Mouse (Mus musculus) midbrain, embryonic 16.5 days (tissue): ENCODE data around the gene Dnmt3a. TPM values are rescaled to one million over a fixed set of nuclear protein-coding genes. Genes with fewer than 3 reads are reported as not detected.
"Not testable (repeated sequence)": the region's sequence is repeated elsewhere in the genome, so short reads cannot be mapped to it uniquely, and the experiment has no call there.

Experiments
- ATAC-seq: fragments of 200-750 bp; cut with Nextera tagmentation; 2 replicates; pipeline ENCODE4 v1.8.0; 2017; ENCODE audit warnings: moderate TSS enrichment
- H3K27ac ChIP-seq: fragments of 300-500 bp; sonication (generic); 2 replicates; pipeline ENCODE4 v1.5.1; 2014; ENCODE audit warnings: mild to moderate bottlenecking, low read length, mixed read lengths
- H3K27me3 ChIP-seq: fragments of 300-500 bp; sonication (generic); 2 replicates; pipeline ENCODE4 v1.6.1; 2014; ENCODE audit warnings: low read depth, low read length, mixed read lengths; ENCODE audit not compliant: control insufficient read depth, insufficient read depth
- H3K36me3 ChIP-seq: fragments of 300-500 bp; sonication (generic); 2 replicates; pipeline ENCODE4 v1.6.1; 2014; ENCODE audit warnings: mild to moderate bottlenecking, low read length, moderate library complexity, mixed read lengths; ENCODE audit not compliant: control insufficient read depth, insufficient read depth
- H3K4me1 ChIP-seq: fragments of 300-500 bp; sonication (generic); 2 replicates; pipeline ENCODE4 v1.6.1; 2014; ENCODE audit warnings: mild to moderate bottlenecking, low read length, mixed read lengths; ENCODE audit not compliant: control insufficient read depth, insufficient read depth
- H3K4me2 ChIP-seq: fragments of 300-500 bp; sonication (generic); 2 replicates; pipeline ENCODE4 v1.6.1; 2014; ENCODE audit warnings: mild to moderate bottlenecking, low read length, mixed read lengths
- H3K4me3 ChIP-seq: fragments of 300-500 bp; sonication (generic); 2 replicates; pipeline ENCODE4 v1.5.1; 2014; ENCODE audit warnings: low read depth, mild to moderate bottlenecking, low read length, moderate library complexity, mixed read lengths
- H3K9ac ChIP-seq: fragments of 300-500 bp; sonication (generic); 2 replicates; pipeline ENCODE4 v1.6.1; 2014; ENCODE audit warnings: low read depth, low read length, mixed read lengths
- H3K9me3 ChIP-seq: fragments of 300-500 bp; sonication (generic); replicated peaks from 2 replicates; pipeline ENCODE4 v1.6.1; 2014; ENCODE audit warnings: mild to moderate bottlenecking, low read length, mixed read lengths; ENCODE audit not compliant: control insufficient read depth, poor library complexity, severe bottlenecking
- WGBS: fragments of 180-500 bp; shearing (Covaris S2); extraction: QIAGEN DNeasy Blood & Tissue Kit; methylation state at CpG from one replicate; pipeline ENCODE4 v1.1.7; 2014; 5-methylcytosine and 5-hydroxymethylcytosine counted together
- polyA plus RNA-seq: library from polyadenylated mRNA; unstranded; fragments of >200 nt; fragmentation: Nextera tagmentation; extraction: Ambion mirVana; gene quantifications from 2 replicates; pipeline ENCODE4 v1.2.1, GENCODE M21; 2015

The Dnmt3a gene
- polyA plus RNA-seq, 1 experiment from 2014 or later, result 112 TPM

GRCm38 (mm10) chr12:3930090-3930865, 124.5 kb downstream of the Dnmt3a start:
- H3K36me3 ChIP-seq, ATAC-seq, H3K4me3 ChIP-seq, H3K27ac ChIP-seq, H3K9ac ChIP-seq, H3K4me2 ChIP-seq, H3K9me3 ChIP-seq, H3K27me3 ChIP-seq, H3K4me1 ChIP-seq: not testable (repeated sequence)
- 94% methylated on average over 32 of the region's 47 CpGs for WGBS

GRCm38 (mm10) chr12:3942026-3942425, 136.2 kb downstream of the Dnmt3a start:
- ATAC-seq, result peak; percentile 51; the same call in 1 of the 2 replicates
- Histone ChIP-seq H3K9ac (no peak overlapping the region; the same call in 1 of the 2 replicates), H3K9me3 (no peaks in the 10 kb centered on the region), H3K4me2 (no peak overlapping the region), H3K27ac (no peak overlapping the region), H3K4me3 (no peak overlapping the region), H3K36me3 (no peaks in the 10 kb centered on the region), H3K27me3 (no peaks in the 10 kb centered on the region), H3K4me1 (no peaks in the 10 kb centered on the region; the same call in 1 of the 2 replicates)
- WGBS, result 6% methylated on average over 11 of the region's 11 CpGs

- Histone ChIP-seq H3K4me2 (no peak overlapping the region), H3K27ac (no peak overlapping the region), H3K9me3 (no peaks in the 10 kb centered on the region), H3K4me3 (no peak overlapping the region), H3K36me3 (no peaks in the 10 kb centered on the region), H3K4me1 (no peaks in the 10 kb centered on the region; the same call in 1 of the 2 replicates), H3K9ac (no peak overlapping the region), H3K27me3 (no peaks in the 10 kb centered on the region)
- ATAC-seq, result no peak
- 35% methylated on average over 4 of the region's 4 CpGs for WGBS
Observed at GRCm38 (mm10) chr12:3944454-3945073, 138.8 kb downstream of the Dnmt3a start.

DNA sequence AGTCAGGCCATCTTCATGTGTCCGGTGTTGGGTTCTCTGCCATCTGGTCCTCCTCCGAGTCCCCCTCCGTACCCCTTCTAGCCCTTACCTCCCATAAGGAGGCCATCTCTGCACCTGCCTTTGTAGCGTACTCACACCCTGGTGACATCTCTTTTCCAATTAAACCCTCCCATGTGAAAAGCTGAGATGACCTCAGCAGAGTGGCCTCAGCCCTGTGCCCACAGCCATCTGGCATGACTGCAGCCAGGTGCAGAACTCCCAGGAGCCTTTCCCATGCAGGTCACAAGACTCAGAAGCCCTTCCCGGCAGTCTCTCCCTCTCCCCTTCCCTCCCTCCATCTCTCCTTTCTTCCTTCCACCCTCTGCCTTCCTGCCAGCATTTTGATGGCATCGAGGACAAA, 141.7 kb downstream of the Dnmt3a start:
- ATAC-seq, result no peak
- Histone ChIP-seq H3K9me3 (no peaks in the 10 kb centered on the region), H3K4me1 (no peaks in the 10 kb centered on the region), H3K36me3 (no peaks in the 10 kb centered on the region), H3K27ac (no peak overlapping the region), H3K4me2 (no peak overlapping the region), H3K4me3 (no peak overlapping the region), H3K9ac (no peak overlapping the region), H3K27me3 (no peaks in the 10 kb centered on the region)
- 78% methylated on average over 6 of the region's 6 CpGs for WGBS

DNA sequence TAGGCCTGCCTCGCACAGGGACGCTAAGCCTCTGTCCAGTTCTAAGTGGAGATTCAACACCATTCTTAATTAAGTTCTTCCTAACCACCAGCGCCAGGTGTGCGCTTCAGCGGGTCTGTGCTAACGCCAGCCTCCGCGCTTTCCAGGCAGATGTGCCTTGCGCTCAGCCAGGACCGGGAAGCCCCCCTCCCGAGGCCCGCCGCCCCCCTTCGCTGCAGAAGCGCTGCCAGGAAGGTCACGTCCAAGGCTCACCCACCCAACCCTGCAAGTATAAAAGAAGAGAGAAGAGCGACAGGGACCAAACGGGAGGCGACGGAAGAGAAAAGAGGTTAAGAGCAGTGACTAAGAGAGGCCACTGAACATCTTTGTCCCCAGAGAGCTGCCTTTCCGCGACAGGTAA, 148.8 kb downstream of the Dnmt3a start, which contains the start of gene Pomc:
TSS of gene Pomc (plus strand) at position 301 of the 400 bp plus-strand sequence.
- peak within 1 kb of the TSS; percentile 28; the same call in 1 of the 2 replicates for H3K4me2 ChIP-seq

GRCm38 (mm10) chr12:3955371-3955770, 149.6 kb downstream of the Dnmt3a start:
- ATAC-seq, result no peak
- Histone ChIP-seq H3K9me3 (no peaks in the 10 kb centered on the region), H3K36me3 (no peaks in the 10 kb centered on the region), H3K4me1 (peaks cover 4% of the 10 kb centered on the region), H3K4me3 (no peak overlapping the region), H3K4me2 (no peak overlapping the region), H3K27ac (no peak overlapping the region), H3K9ac (no peak overlapping the region), H3K27me3 (peaks cover 15% of the 10 kb centered on the region)
- 31% methylated on average over 10 of the region's 10 CpGs for WGBS

More for the DNA sequence above, 148.8 kb downstream of the Dnmt3a start, which contains the start of gene Pomc:
- H3K27ac ChIP-seq, result no peak within 1 kb of the TSS
- H3K36me3 ChIP-seq, result no peaks in the 10 kb centered on the region
- 20% methylated on average over 21 of the region's 22 CpGs for WGBS
- H3K4me3 ChIP-seq, result no peak within 1 kb of the TSS
- ATAC-seq, result no peak
- peaks cover 15% of the 10 kb centered on the region for H3K27me3 ChIP-seq
- no peaks in the 10 kb centered on the region for H3K9me3 ChIP-seq
- no peak within 1 kb of the TSS; the same call in 1 of the 2 replicates for H3K9ac ChIP-seq
- H3K4me1 ChIP-seq, result peaks cover 3% of the 10 kb centered on the region; the same call in 1 of the 2 replicates

DNA sequence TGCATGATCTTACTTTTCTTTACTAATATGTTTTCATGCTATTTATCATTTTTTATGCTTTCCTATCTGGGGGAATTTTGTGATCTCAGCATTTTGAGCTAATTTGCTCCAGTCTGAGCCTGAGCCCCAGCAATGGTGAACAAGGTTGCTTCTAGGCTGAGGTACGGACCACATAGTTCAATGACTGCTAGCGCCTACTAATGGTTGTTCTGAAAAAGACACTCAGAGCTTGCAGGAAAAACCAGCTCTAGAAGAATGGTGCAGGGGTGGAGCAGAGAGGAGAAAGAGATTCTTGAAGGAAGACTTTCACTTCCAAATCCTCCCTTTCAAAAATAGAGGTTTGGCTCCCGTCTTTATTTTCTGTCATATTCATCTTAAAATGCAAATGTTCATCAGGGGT, 150.5 kb downstream of the Dnmt3a start:
- Histone ChIP-seq H3K4me2 (no peak overlapping the region), H3K9me3 (no peaks in the 10 kb centered on the region), H3K4me3 (no peak overlapping the region), H3K27me3 (peaks cover 15% of the 10 kb centered on the region), H3K4me1 (peaks cover 8% of the 10 kb centered on the region), H3K36me3 (no peaks in the 10 kb centered on the region), H3K9ac (no peak overlapping the region), H3K27ac (no peak overlapping the region)
- WGBS, result 11% methylated on average over 3 of the region's 3 CpGs
- no peak for ATAC-seq

DNA sequence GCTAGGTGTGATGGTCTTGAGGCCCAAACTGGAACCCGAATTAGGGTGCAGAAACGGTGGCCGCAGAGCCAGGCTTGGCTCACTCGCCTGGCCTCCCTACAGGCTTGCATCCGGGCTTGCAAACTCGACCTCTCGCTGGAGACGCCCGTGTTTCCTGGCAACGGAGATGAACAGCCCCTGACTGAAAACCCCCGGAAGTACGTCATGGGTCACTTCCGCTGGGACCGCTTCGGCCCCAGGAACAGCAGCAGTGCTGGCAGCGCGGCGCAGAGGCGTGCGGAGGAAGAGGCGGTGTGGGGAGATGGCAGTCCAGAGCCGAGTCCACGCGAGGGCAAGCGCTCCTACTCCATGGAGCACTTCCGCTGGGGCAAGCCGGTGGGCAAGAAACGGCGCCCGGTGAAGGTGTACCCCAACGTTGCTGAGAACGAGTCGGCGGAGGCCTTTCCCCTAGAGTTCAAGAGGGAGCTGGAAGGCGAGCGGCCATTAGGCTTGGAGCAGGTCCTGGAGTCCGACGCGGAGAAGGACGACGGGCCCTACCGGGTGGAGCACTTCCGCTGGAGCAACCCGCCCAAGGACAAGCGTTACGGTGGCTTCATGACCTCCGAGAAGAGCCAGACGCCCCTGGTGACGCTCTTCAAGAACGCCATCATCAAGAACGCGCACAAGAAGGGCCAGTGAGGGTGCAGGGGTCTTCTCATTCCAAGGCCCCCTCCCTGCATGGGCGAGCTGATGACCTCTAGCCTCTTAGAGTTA, 154.2 kb downstream of the Dnmt3a start:
- ATAC-seq, result peak; percentile 98
- peak overlapping the region; percentile 89 for H3K4me2 ChIP-seq
- peak overlapping the region; percentile 68 for H3K4me3 ChIP-seq
- 2% methylated on average over 53 of the region's 53 CpGs for WGBS
- H3K27ac ChIP-seq, result peak overlapping the region; percentile 94
- peaks cover 8% of the 10 kb centered on the region for H3K4me1 ChIP-seq
- peak overlapping the region; percentile 87 for H3K9ac ChIP-seq
- H3K36me3 ChIP-seq, result peaks cover 8% of the 10 kb centered on the region; the same call in 1 of the 2 replicates
- H3K27me3 ChIP-seq, result peaks cover 8% of the 10 kb centered on the region
- no peaks in the 10 kb centered on the region for H3K9me3 ChIP-seq
